ENCODE assay signal across 10 mouse cellular contexts in genomic region chr12:81691177-81691730, GRCm38 (mm10).
DNase-seq lines count a peak whose midpoint lies in the region; ATAC-seq and TF ChIP-seq lines count a peak whose summit lies in the region.
"Had no signal": no experiment of that assay in that cellular context is flagged by ENCODE, and none has a peak within 500 bp of the region (broad histone marks: within the 10 kb centered on the region; RNA-seq: fewer than 3 reads in every experiment).

No protein-coding gene starts in this region.

- H3K9ac ChIP-seq in lung, embryonic 15.5 days: no peak overlapping the region
- H3K9ac ChIP-seq in stomach, postnatal 0 days (ENCODE audit: low read length): no peak overlapping the region
- H3K9ac ChIP-seq: embryonic facial prominence, embryonic 12.5 days; neural tube, embryonic 12.5 days had no signal

- TF ChIP-seq EP300 in stomach, postnatal 0 days (optimal IDR thresholded peaks at IDR 0.05): no peak

- WGBS in lung, embryonic 15.5 days: 18% methylated on average over 8 of the region's 8 CpGs
- 15% methylated on average over 8 of the region's 8 CpGs for WGBS in lung, adult 2 months
- 32% methylated on average over 8 of the region's 8 CpGs for whole genome bisulfite sequencing in stomach, postnatal 0 days

- TF ChIP-seq POLR2A in lung, adult 2 months (IDR thresholded peaks at IDR 0.05; ENCODE audit: borderline replicate concordance, extremely low read depth, low read depth, low read length): no peak

- no peak overlapping the region for H3K4me2 ChIP-seq in lung, embryonic 15.5 days
- no peak overlapping the region for H3K4me2 ChIP-seq in stomach, postnatal 0 days (replicated peaks; ENCODE audit: low read depth)
- H3K4me2 ChIP-seq: embryonic facial prominence, embryonic 12.5 days; neural tube, embryonic 12.5 days had no signal

- ATAC-seq in lung, embryonic 15.5 days (ENCODE audit: borderline replicate concordance, extremely low read depth, low FRiP score, low TSS enrichment): peak; percentile 39; the same call in 1 of the 2 replicates
- ATAC-seq in stomach, postnatal 0 days (ENCODE audit: low FRiP score, low TSS enrichment): peak; percentile 55
- ATAC-seq in erythroblast, adult 5-6 weeks (replicated peaks; ENCODE audit: low FRiP score, poor library complexity, severe bottlenecking): no peak

- no peaks in the 10 kb centered on the region for H3K36me3 ChIP-seq in lung, embryonic 15.5 days
- no peaks in the 10 kb centered on the region for H3K36me3 ChIP-seq in stomach, postnatal 0 days (ENCODE audit: control insufficient read depth, insufficient read depth, low read length)
- H3K36me3 ChIP-seq: embryonic facial prominence, embryonic 12.5 days; midbrain, embryonic 10.5 days; neural tube, embryonic 12.5 days had no signal

- H3K27ac ChIP-seq in lung, embryonic 15.5 days: peak overlapping the region; percentile 31; the same call in 1 of the 2 replicates
- H3K27ac ChIP-seq in stomach, postnatal 0 days (replicated peaks): no peak overlapping the region
- H3K27ac ChIP-seq: embryonic facial prominence, embryonic 12.5 days; midbrain, embryonic 10.5 days; neural tube, embryonic 12.5 days had no signal

- no peak for DNase-seq in lung, adult 2 months
- peak; percentile 13 for DNase-seq in heart, adult 8-10 months (ENCODE audit: low spot score)
- DNase-seq in heart, postnatal 4 days: peak; percentile 42
- DNase-seq in stomach, postnatal 0 days (ENCODE audit: low spot score): no peak
- no peak for DNase-seq in layer of hippocampus, adult 9-11 months

- H3K4me3 ChIP-seq in lung, embryonic 15.5 days: no peak overlapping the region
- H3K4me3 ChIP-seq in lung, adult 2 months (replicated peaks; ENCODE audit: extremely low read depth, low read depth, low read length): no peak overlapping the region
- no peak overlapping the region for H3K4me3 ChIP-seq in stomach, postnatal 0 days (ENCODE audit: low read depth, low read length)
- H3K4me3 ChIP-seq: embryonic facial prominence, embryonic 12.5 days; midbrain, embryonic 10.5 days; neural tube, embryonic 12.5 days had no signal

- H3K4me1 ChIP-seq in lung, embryonic 15.5 days: peaks cover 7% of the 10 kb centered on the region; the same call in 1 of the 2 replicates
- peaks cover 11% of the 10 kb centered on the region for H3K4me1 ChIP-seq in lung, adult 2 months (ENCODE audit: control insufficient read depth, insufficient read depth, low read length)
- H3K4me1 ChIP-seq in stomach, postnatal 0 days (replicated peaks; ENCODE audit: control insufficient read depth, insufficient read depth): no peaks in the 10 kb centered on the region
- H3K4me1 ChIP-seq: embryonic facial prominence, embryonic 12.5 days had no signal

- no peak for TF ChIP-seq CTCF in lung, adult 2 months (IDR thresholded peaks at IDR 0.05; ENCODE audit: insufficient read depth, low read length)
- TF ChIP-seq CTCF in stomach, postnatal 0 days (IDR thresholded peaks at IDR 0.05; ENCODE audit: low read depth): no peak

- H3K27me3 ChIP-seq in lung, embryonic 15.5 days: no peaks in the 10 kb centered on the region
- no peaks in the 10 kb centered on the region for H3K27me3 ChIP-seq in stomach, postnatal 0 days (ENCODE audit: control insufficient read depth, insufficient read depth, low read length)
- H3K27me3 ChIP-seq: embryonic facial prominence, embryonic 12.5 days; neural tube, embryonic 12.5 days had no signal

- H3K9me3 ChIP-seq in lung, embryonic 15.5 days: no peaks in the 10 kb centered on the region
- no peaks in the 10 kb centered on the region for H3K9me3 ChIP-seq in stomach, postnatal 0 days (ENCODE audit: control insufficient read depth, low read length)
- H3K9me3 ChIP-seq: embryonic facial prominence, embryonic 12.5 days; midbrain, embryonic 10.5 days; neural tube, embryonic 12.5 days had no signal

Comparison
In these comparisons a context has a peak if more than half of its experiments do, and no peak if none do; other contexts are left out.
1. DNase-seq: peak in heart, adult 8-10 months (single experiment) and heart, postnatal 4 days (single experiment); none in lung, adult 2 months (single experiment), stomach, postnatal 0 days (single experiment) and layer of hippocampus, adult 9-11 months (single experiment).